Mouse (Mus musculus): ENCODE measurements at regions not wholly inside any gene's neighbourhood (a gene's known extent, or its start where the extent isn't known, plus 50 kb on each side); places are given as distances from the start of the nearest gene placed in this dataset.

- TF ChIP-seq CTCF (IDR thresholded peaks at IDR 0.05 in 2 of 3, conservative IDR thresholded peaks at IDR 0.05 in 1 of 3; ENCODE audit: control insufficient read depth in 1 of 3, insufficient read depth in 1 of 3, low read depth in 2 of 3, low read length in 3 of 3, poor library complexity in 1 of 3, severe bottlenecking in 1 of 3) = no peak
- no peak for TF ChIP-seq ZC3H11A (IDR thresholded peaks at IDR 0.05; ENCODE audit: low read depth, low read length)
- TF ChIP-seq SMC3 (IDR thresholded peaks at IDR 0.05; ENCODE audit: low read depth, low read length) = no peak
- no peak for TF ChIP-seq SIN3A (IDR thresholded peaks at IDR 0.05; ENCODE audit: low read length)
- no peak for TF ChIP-seq CHD2 (IDR thresholded peaks at IDR 0.05; ENCODE audit: low read length)
- no peak for TF ChIP-seq ZNF384 (IDR thresholded peaks at IDR 0.05; ENCODE audit: low read depth, low read length)
- no peak for TF ChIP-seq MXI1 (IDR thresholded peaks at IDR 0.05; ENCODE audit: low read depth, low read length)
- no peak for TF ChIP-seq MAZ (IDR thresholded peaks at IDR 0.05; ENCODE audit: low read depth, low read length)
- TF ChIP-seq USF1 (IDR thresholded peaks at IDR 0.05; ENCODE audit: low read depth, low read length) = no peak
- TF ChIP-seq HCFC1 (IDR thresholded peaks at IDR 0.05; ENCODE audit: low read depth, low read length) = no peak
Observed at GRCm38 (mm10) chr13:107893081-107893480, 151.2 kb upstream of the Smim15 start.
